Mouse (Mus musculus): ENCODE data around the gene Dlg2. TPM values are rescaled to one million over a fixed set of nuclear protein-coding genes. Genes with fewer than 3 reads are reported as not detected.

The Dlg2 gene
- polyA plus RNA-seq, 1 experiment = 4.1 TPM

DNA sequence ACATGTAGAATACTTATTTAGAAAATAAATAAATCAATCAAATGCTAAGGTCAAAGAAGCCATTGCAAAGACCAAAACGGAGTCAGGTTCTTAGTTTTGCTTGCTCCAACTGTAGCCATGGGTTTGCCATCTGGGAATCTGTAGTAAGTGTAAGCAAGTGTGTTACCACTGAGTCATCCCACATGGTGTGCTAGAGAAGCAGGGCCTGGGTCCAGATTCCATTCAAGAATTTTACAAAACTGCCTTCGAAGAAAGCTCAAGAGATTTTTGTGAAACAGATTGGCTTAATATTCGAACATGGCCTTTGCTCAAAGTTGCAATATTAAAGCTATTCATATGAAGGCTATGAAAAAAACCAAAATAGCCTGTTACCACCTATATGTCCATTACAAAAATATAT lies 633.1 kb downstream of the Dlg2 start:
- no peaks in the 10 kb centered on the region for H3K4me1 ChIP-seq
- peaks cover 6% of the 10 kb centered on the region; the same call in 1 of the 2 replicates for H3K9me3 ChIP-seq
- TF ChIP-seq FLI1 (IDR thresholded peaks at IDR 0.05; ENCODE audit: low read length) (no peak), GATA1 (IDR thresholded peaks at IDR 0.05; ENCODE audit: borderline replicate concordance, low read length) (no peak)
- no peak overlapping the region for H3K4me3 ChIP-seq (replicated peaks)
- no peaks in the 10 kb centered on the region for H3K27me3 ChIP-seq (replicated peaks)
- H3K36me3 ChIP-seq (replicated peaks; ENCODE audit: low read length) = no peaks in the 10 kb centered on the region

DNA sequence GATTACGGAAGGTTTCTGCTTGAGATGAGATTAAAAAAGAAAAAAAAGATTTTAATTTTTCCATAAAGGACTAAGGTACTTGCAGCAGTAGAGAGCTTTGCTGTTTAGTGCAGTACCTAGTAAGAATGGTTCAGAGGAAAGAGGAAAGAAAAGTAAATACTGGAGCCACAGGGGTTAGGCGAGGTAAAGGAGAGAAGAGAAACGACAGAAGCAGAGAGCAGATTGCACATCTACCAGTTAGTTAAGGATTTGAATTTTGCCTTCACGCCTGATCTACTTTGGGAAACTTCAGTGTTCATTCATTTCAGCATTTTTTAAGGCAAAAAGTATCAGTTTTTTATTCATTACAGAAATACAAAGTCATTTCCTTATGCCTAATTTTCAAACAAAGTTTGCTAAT lies 655.7 kb downstream of the Dlg2 start:
- no peaks in the 10 kb centered on the region for H3K27me3 ChIP-seq (replicated peaks)
- H3K4me3 ChIP-seq (replicated peaks) = no peak overlapping the region
- no peak for TF ChIP-seq GATA1 (IDR thresholded peaks at IDR 0.05; ENCODE audit: borderline replicate concordance, low read length)
- TF ChIP-seq FLI1 (IDR thresholded peaks at IDR 0.05; ENCODE audit: low read length) = no peak
- H3K4me1 ChIP-seq = no peaks in the 10 kb centered on the region
- H3K9me3 ChIP-seq = no peaks in the 10 kb centered on the region
- H3K36me3 ChIP-seq (replicated peaks; ENCODE audit: low read length) = no peaks in the 10 kb centered on the region

- Histone ChIP-seq H3K9me3 (no peaks in the 10 kb centered on the region), H3K27me3 (replicated peaks) (no peaks in the 10 kb centered on the region), H3K4me3 (replicated peaks) (no peak overlapping the region), H3K36me3 (replicated peaks; ENCODE audit: low read length) (no peaks in the 10 kb centered on the region), H3K4me1 (no peaks in the 10 kb centered on the region)
- no peak for TF ChIP-seq GATA1 (IDR thresholded peaks at IDR 0.05; ENCODE audit: borderline replicate concordance, low read length)
Measured at GRCm38 (mm10) chr7:91154096-91154495, 677.6 kb downstream of the Dlg2 start.

GRCm38 (mm10) chr7:91159144-91159543 lies 682.7 kb downstream of the Dlg2 start:
- Histone ChIP-seq H3K4me3 (replicated peaks) (no peak overlapping the region), H3K27me3 (replicated peaks) (no peaks in the 10 kb centered on the region), H3K4me1 (no peaks in the 10 kb centered on the region), H3K9me3 (no peaks in the 10 kb centered on the region), H3K36me3 (replicated peaks; ENCODE audit: low read length) (no peaks in the 10 kb centered on the region)
- TF ChIP-seq FLI1 (IDR thresholded peaks at IDR 0.05; ENCODE audit: low read length) (no peak), GATA1 (IDR thresholded peaks at IDR 0.05; ENCODE audit: borderline replicate concordance, low read length) (no peak)

DNA sequence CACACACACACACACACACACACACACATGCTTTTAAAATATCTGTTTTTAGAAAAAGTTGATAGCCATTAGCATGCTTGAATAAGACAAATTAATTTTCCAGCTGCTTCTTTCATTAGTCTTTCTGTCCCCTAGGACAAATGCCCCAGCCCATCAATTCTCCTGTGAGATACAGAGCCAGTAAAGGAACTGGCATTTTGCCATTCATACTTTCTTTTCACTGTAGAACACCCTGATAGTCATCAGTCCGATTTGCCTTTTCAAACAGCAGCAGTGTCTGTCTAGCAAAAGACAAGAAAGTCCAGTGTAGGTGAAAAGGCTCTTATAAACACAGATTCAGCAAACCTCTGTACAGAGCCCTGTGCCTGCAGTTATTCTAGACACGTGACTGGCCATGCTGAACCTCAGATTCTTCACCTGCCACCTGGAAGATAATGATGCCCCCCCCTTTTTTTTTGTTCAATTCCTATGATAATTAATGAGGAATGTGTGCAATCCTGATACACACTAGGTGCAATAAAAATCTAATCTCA lies 685.2 kb downstream of the Dlg2 start:
- Histone ChIP-seq H3K36me3 (replicated peaks; ENCODE audit: low read length) (no peaks in the 10 kb centered on the region), H3K9me3 (no peaks in the 10 kb centered on the region), H3K4me3 (replicated peaks) (no peak overlapping the region), H3K27me3 (replicated peaks) (no peaks in the 10 kb centered on the region), H3K4me1 (no peaks in the 10 kb centered on the region)
- TF ChIP-seq GATA1 (IDR thresholded peaks at IDR 0.05; ENCODE audit: borderline replicate concordance, low read length) (no peak), FLI1 (IDR thresholded peaks at IDR 0.05; ENCODE audit: low read length) (no peak)

GRCm38 (mm10) chr7:91173560-91173959 lies 697.1 kb downstream of the Dlg2 start:
- no peak for TF ChIP-seq GATA1 (IDR thresholded peaks at IDR 0.05; ENCODE audit: borderline replicate concordance, low read length)
- TF ChIP-seq FLI1 (IDR thresholded peaks at IDR 0.05; ENCODE audit: low read length) = no peak
- Histone ChIP-seq H3K4me1 (no peaks in the 10 kb centered on the region), H3K36me3 (replicated peaks; ENCODE audit: low read length) (no peaks in the 10 kb centered on the region), H3K9me3 (no peaks in the 10 kb centered on the region), H3K27me3 (replicated peaks) (no peaks in the 10 kb centered on the region), H3K4me3 (replicated peaks) (no peak overlapping the region)

DNA sequence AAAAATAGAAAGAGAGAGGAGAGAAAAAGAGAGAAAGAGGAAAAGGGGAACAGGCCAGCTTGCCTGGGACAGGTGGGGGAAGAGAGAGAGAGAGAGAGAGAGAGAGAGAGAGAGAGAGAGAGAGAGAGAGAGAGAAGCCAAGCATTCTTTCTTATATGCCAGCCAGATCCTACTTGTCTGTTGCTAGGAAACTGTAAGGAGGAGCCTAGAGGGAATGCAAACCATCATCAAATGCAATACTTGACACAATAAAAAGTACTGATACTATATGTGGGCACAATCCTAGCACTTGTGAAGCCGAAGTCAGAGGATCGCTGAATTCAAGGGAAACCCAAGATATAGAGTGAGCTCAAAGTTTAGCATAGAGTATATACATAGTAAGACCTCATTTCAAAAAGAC lies 711.7 kb downstream of the Dlg2 start:
- H3K4me1 ChIP-seq = no peaks in the 10 kb centered on the region
- no peaks in the 10 kb centered on the region for H3K27me3 ChIP-seq (replicated peaks)
- TF ChIP-seq GATA1 (IDR thresholded peaks at IDR 0.05; ENCODE audit: borderline replicate concordance, low read length) (no peak), FLI1 (IDR thresholded peaks at IDR 0.05; ENCODE audit: low read length) (no peak)
- H3K9me3 ChIP-seq = no peaks in the 10 kb centered on the region
- no peak overlapping the region for H3K4me3 ChIP-seq (replicated peaks)
- H3K36me3 ChIP-seq (replicated peaks; ENCODE audit: low read length) = no peaks in the 10 kb centered on the region

DNA sequence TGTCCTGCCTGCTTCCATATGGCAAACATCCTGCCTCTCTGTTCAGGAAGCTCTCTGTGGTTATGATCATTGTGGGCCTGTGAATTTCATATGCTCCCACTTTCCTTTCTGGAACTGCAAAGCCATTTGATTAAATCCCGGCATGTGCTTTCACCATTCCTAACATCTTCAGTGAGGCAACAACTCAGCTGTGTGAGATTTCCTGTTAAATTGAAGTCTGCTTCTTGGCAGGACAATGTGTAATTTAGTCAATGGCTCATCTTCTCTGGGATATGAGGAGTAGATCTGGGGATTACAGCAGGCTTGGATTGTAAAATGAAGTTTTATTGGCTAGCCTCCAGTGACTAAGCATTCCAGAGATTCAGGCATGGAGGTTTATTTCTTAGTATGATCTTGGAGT lies 722.9 kb downstream of the Dlg2 start:
- Histone ChIP-seq H3K4me1 (no peaks in the 10 kb centered on the region), H3K36me3 (replicated peaks; ENCODE audit: low read length) (no peaks in the 10 kb centered on the region), H3K27me3 (replicated peaks) (no peaks in the 10 kb centered on the region), H3K4me3 (replicated peaks) (no peak overlapping the region), H3K9me3 (no peaks in the 10 kb centered on the region)
- TF ChIP-seq FLI1 (IDR thresholded peaks at IDR 0.05; ENCODE audit: low read length) (no peak), GATA1 (IDR thresholded peaks at IDR 0.05; ENCODE audit: borderline replicate concordance, low read length) (no peak)

DNA sequence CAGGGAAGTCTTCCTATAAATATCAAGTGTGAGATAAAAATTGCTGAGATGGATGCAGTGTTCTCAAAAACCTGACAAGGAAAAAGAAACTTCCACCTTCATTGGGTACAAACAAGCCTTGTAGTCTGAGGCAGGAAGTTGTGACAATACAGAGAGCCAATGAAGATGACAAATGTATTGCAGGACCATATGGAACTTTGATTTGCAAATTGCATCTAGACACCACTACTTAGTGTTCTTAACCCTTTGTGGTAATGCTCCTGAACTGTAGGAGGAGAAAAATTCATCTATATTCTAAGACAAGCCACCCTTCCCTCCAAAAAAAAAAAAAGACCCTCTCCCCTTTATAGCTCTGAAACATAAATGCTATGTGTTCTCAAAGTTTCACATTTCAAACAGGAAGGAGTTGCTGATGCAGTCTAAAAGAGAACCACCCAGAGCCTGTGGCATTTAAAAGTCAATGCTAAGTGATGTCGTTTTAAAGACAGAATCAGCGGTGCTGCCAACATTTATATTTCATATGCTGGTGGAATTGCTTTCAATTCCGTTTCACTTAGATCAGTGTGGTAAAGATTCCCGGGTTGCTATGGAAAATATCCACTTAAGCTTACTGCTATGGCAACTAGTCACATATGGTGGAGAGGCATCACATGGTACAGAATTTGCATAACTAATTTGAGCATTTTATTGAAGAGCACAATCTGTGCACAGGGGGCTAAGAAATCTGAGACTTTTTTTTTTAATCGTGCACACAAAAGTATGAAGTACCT lies 731.8 kb downstream of the Dlg2 start:
- TF ChIP-seq GATA1 (IDR thresholded peaks at IDR 0.05; ENCODE audit: borderline replicate concordance, low read length) (no peak), FLI1 (IDR thresholded peaks at IDR 0.05; ENCODE audit: low read length) (no peak)
- no peaks in the 10 kb centered on the region for H3K9me3 ChIP-seq
- no peaks in the 10 kb centered on the region for H3K36me3 ChIP-seq (replicated peaks; ENCODE audit: low read length)
- H3K4me3 ChIP-seq (replicated peaks) = no peak overlapping the region
- H3K27me3 ChIP-seq (replicated peaks) = no peaks in the 10 kb centered on the region
- H3K4me1 ChIP-seq = no peaks in the 10 kb centered on the region

DNA sequence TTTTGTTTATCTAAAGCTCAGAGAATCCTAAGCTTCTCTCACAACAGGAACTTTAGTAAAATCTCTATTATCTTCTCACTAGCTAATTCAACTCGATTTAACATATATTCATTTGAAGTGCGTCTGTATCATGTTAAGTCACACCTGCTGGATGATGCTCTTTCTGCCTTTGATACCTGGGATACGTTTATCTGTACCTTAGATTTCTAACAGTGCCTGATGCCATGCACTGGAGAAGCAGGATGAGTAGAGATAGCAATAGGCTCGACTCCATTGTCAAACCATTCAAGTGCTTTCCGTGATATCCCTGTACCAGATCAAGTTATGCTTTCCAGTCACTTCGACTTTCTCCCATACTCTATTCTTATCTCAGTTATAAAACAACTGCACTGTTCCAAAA lies 732.5 kb downstream of the Dlg2 start:
- TF ChIP-seq FLI1 (IDR thresholded peaks at IDR 0.05; ENCODE audit: low read length) = no peak
- TF ChIP-seq GATA1 (IDR thresholded peaks at IDR 0.05; ENCODE audit: borderline replicate concordance, low read length) = no peak
- Histone ChIP-seq H3K27me3 (replicated peaks) (no peaks in the 10 kb centered on the region), H3K36me3 (replicated peaks; ENCODE audit: low read length) (no peaks in the 10 kb centered on the region), H3K9me3 (no peaks in the 10 kb centered on the region), H3K4me3 (replicated peaks) (no peak overlapping the region), H3K4me1 (no peaks in the 10 kb centered on the region)
